Mouse (Mus musculus): ENCODE measurements around the gene 3110009E18Rik.

The 3110009E18Rik gene

GRCm38 (mm10) chr1:120120969-120121811 is at the start of gene 3110009E18Rik, which contains the start of gene Dbi:
TSS of gene 3110009E18Rik (plus strand) at chr1:120121187.
TSS of gene Dbi (minus strand) at chr1:120121078.
- ATAC-seq (ENCODE audit: low TSS enrichment): peak; percentile 91

- 0 out of 2 replicates have a peak, but pooled peaks have one; percentile 10 for ATAC-seq (ENCODE audit: low TSS enrichment)
Observed at GRCm38 (mm10) chr1:120072900-120073299, 48.1 kb upstream of the 3110009E18Rik start.

- 0 out of 2 replicates have a peak, but pooled peaks have one; percentile 11 for ATAC-seq (ENCODE audit: low TSS enrichment)
Observed at GRCm38 (mm10) chr1:120073519-120074306, 47.3 kb upstream of the 3110009E18Rik start, which contains the start of gene Tmem37. TSS of gene Tmem37 (minus strand) at chr1:120074074.

GRCm38 (mm10) chr1:120074307-120074702 is 46.7 kb upstream of the 3110009E18Rik start:
- ATAC-seq (ENCODE audit: low TSS enrichment): peak; percentile 46

- ATAC-seq (ENCODE audit: low TSS enrichment): no peak
Observed at GRCm38 (mm10) chr1:120074931-120075330, 46.1 kb upstream of the 3110009E18Rik start.

- no peak for ATAC-seq (ENCODE audit: low TSS enrichment)
Observed at GRCm38 (mm10) chr1:120075507-120075906, 45.5 kb upstream of the 3110009E18Rik start.

- no peak for ATAC-seq (ENCODE audit: low TSS enrichment)
Observed at GRCm38 (mm10) chr1:120077746-120078410, 43.1 kb upstream of the 3110009E18Rik start.

GRCm38 (mm10) chr1:120080632-120081031 is 40.4 kb upstream of the 3110009E18Rik start:
- no peak for ATAC-seq (ENCODE audit: low TSS enrichment)

- ATAC-seq (ENCODE audit: low TSS enrichment): peak; percentile 47; the same call in 1 of the 2 replicates
Observed at GRCm38 (mm10) chr1:120082957-120083585, 37.9 kb upstream of the 3110009E18Rik start.

- no peak for ATAC-seq (ENCODE audit: low TSS enrichment)
Observed at GRCm38 (mm10) chr1:120083921-120084517, 37.0 kb upstream of the 3110009E18Rik start.

- ATAC-seq (ENCODE audit: low TSS enrichment): no peak
Observed at GRCm38 (mm10) chr1:120085696-120086095, 35.3 kb upstream of the 3110009E18Rik start.

GRCm38 (mm10) chr1:120086644-120087043 is 34.3 kb upstream of the 3110009E18Rik start:
- ATAC-seq (ENCODE audit: low TSS enrichment): no peak

- no peak for ATAC-seq (ENCODE audit: low TSS enrichment)
Observed at GRCm38 (mm10) chr1:120089180-120089579, 31.8 kb upstream of the 3110009E18Rik start.

GRCm38 (mm10) chr1:120090880-120091570 is 30.0 kb upstream of the 3110009E18Rik start:
- ATAC-seq (ENCODE audit: low TSS enrichment): no peak

- peak; percentile 97 for ATAC-seq (ENCODE audit: low TSS enrichment)
Observed at GRCm38 (mm10) chr1:120093482-120094134, 27.4 kb upstream of the 3110009E18Rik start.

- no peak for ATAC-seq (ENCODE audit: low TSS enrichment)
Observed at GRCm38 (mm10) chr1:120094920-120095319, 26.1 kb upstream of the 3110009E18Rik start.

GRCm38 (mm10) chr1:120098327-120098726 is 22.7 kb upstream of the 3110009E18Rik start:
- ATAC-seq (ENCODE audit: low TSS enrichment): no peak

- peak; percentile 75; the same call in 1 of the 2 replicates for ATAC-seq (ENCODE audit: low TSS enrichment)
Observed at GRCm38 (mm10) chr1:120099483-120099882, 21.5 kb upstream of the 3110009E18Rik start.

- no peak for ATAC-seq (ENCODE audit: low TSS enrichment)
Observed at GRCm38 (mm10) chr1:120100456-120101226, 20.3 kb upstream of the 3110009E18Rik start.
